Mouse (Mus musculus) cerebellum, postnatal 4 days (tissue): ENCODE results near the gene Chil6.

Experiments
- DNase-seq, 2 experiments: peaks; one replicate each; pipeline ENCODE4 v3.0.0; 2022; ENCODE audit warnings: low spot score in 2 of 2, mixed read lengths in 1 of 2

Gene Chil6

GRCm38 (mm10) chr3:106406082-106406481, at the start of gene Chil6:
Chil6 (minus strand) TSS chr3:106406182.
- DNase-seq = no peak

GRCm38 (mm10) chr3:106452616-106453015, 46.6 kb upstream of the Chil6 start:
- DNase-seq = no peak

- no peak for DNase-seq
Measured at GRCm38 (mm10) chr3:106449567-106449966, 43.6 kb upstream of the Chil6 start.

- DNase-seq = no peak
Measured at GRCm38 (mm10) chr3:106448995-106449394, 43.0 kb upstream of the Chil6 start.

- peak in 1 of 2 experiments; percentile 16 for DNase-seq
Measured at GRCm38 (mm10) chr3:106448571-106448970, 42.6 kb upstream of the Chil6 start.
